Mouse (Mus musculus) forebrain, embryonic 12.5 days (tissue): ENCODE data around the gene Gm10318. TPM values are rescaled to one million over a fixed set of nuclear protein-coding genes. Genes with fewer than 3 reads are reported as not detected.

Source experiments
- ATAC-seq: fragments of 200-750 bp; cut with Nextera tagmentation; 2 replicates; pipeline ENCODE4 v1.8.0; 2017; ENCODE audit warnings: moderate TSS enrichment; ENCODE audit not compliant: low FRiP score
- H3K27ac ChIP-seq: fragments of 300-500 bp; sonication (generic); 2 replicates; pipeline ENCODE4 v1.5.1; 2016; ENCODE audit warnings: mild to moderate bottlenecking
- H3K27me3 ChIP-seq: fragments of 300-500 bp; sonication (generic); 2 replicates; pipeline ENCODE4 v1.6.1; 2016; ENCODE audit warnings: mild to moderate bottlenecking
- H3K36me3 ChIP-seq: fragments of 300-500 bp; sonication (generic); replicated peaks from 2 replicates; pipeline ENCODE4 v1.6.1; 2016; ENCODE audit warnings: mild to moderate bottlenecking
- H3K4me1 ChIP-seq: fragments of 300-500 bp; sonication (generic); 2 replicates; pipeline ENCODE4 v1.6.1; 2016
- H3K4me2 ChIP-seq: fragments of 300-500 bp; sonication (generic); 2 replicates; pipeline ENCODE4 v1.6.1; 2016; ENCODE audit warnings: mild to moderate bottlenecking, moderate library complexity
- H3K4me3 ChIP-seq: fragments of 300-500 bp; sonication (generic); replicated peaks from 2 replicates; pipeline ENCODE4 v1.5.1; 2016; ENCODE audit warnings: mild to moderate bottlenecking
- H3K9ac ChIP-seq: fragments of 300-500 bp; sonication (generic); 2 replicates; pipeline ENCODE4 v1.6.1; 2016; ENCODE audit warnings: mild to moderate bottlenecking
- H3K9me3 ChIP-seq: fragments of 300-500 bp; sonication (generic); 2 replicates; pipeline ENCODE4 v1.6.1; 2016
- WGBS: fragments of 180-500 bp; shearing (Covaris S2); methylation state at CpG from one replicate; pipeline ENCODE4 v1.1.7; 2016; 5-methylcytosine and 5-hydroxymethylcytosine counted together
- polyA plus RNA-seq: library from polyadenylated mRNA; unstranded; fragments of >200 nt; fragmentation: Nextera tagmentation; extraction: Ambion mirVana; gene quantifications from 2 replicates; pipeline ENCODE4 v1.2.1, GENCODE M21; 2016

The Gm10318 gene
- polyA plus RNA-seq, 1 experiment from 2014 or later: not detected

DNA sequence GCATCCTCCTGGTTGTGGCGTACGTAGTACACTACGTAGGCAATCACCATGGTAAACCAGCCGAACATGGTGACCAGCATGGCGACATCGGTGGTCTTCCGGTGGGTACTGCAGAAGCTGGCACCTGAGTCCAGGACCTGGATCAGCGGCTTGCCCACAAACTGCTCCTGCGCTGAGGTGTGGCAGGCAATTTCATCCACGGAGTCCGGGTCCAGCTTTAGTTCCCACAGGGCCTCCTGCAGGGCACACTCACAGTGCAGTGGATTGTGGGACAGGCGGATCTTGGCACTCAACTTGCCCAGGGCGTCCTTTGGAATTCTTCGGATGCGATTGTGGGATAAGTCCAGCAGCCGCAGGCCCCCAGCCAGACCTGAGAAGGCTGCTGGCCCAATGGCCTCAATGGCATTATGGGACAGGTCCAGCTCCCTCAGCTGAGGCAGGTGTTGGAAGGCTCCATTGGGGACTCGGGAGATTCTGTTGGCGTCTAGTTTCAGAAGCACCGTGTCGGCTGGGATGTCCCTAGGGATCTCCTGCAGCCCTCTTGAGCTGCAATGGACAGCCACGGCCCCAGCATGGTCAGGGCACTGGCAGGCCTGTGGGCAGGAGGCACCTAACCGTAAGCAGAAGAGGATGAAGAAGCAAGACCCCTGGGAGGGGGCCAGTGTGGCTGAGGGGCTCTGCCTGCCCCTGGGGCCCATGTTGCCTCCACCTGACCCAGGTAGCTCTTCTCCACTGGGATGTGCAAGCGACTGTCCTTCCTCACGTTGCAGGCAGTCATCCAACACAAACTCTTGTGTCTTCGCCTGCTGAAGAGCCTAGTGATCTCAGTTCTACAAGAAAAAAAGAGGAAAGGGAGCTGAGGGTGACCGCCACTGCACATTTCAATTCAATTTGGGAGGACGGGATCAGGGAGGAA lies 48.5 kb downstream of the Gm10318 start:
- peak overlapping the region; percentile 61; the same call in 1 of the 2 replicates for H3K4me3 ChIP-seq
- ATAC-seq: no peak
- 88% methylated on average over 27 of the region's 27 CpGs for WGBS
- H3K9ac ChIP-seq: no peak overlapping the region
- peaks cover 16% of the 10 kb centered on the region; the same call in 1 of the 2 replicates for H3K27me3 ChIP-seq
- H3K27ac ChIP-seq: no peak overlapping the region
- H3K9me3 ChIP-seq: 0 out of 2 replicates have a peak, but pooled peaks cover 4% of the 10 kb centered on the region
- H3K4me2 ChIP-seq: peak overlapping the region; percentile 90
- H3K4me1 ChIP-seq: peaks cover 15% of the 10 kb centered on the region
- no peaks in the 10 kb centered on the region for H3K36me3 ChIP-seq

DNA sequence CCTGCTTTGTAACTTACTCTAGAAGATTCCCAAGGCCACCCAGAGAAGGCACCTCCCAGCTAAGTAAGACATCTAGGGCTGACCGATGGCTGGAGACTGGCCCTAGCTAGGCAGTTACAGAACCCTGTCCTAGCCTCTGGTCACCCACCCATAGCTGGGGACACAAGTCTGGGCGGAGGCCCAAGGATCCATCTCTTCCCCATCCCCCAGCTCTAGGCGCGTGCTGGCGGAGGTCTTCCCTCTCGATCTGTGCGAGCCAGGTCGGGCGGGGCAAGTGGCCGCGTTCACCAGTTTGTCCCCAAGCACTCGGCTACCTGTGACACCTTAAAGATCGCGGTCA lies 49.2 kb downstream of the Gm10318 start:
- peak overlapping the region; percentile 90 for H3K4me2 ChIP-seq
- H3K4me3 ChIP-seq: peak overlapping the region; percentile 61
- 2% methylated on average over 14 of the region's 14 CpGs for WGBS
- H3K27ac ChIP-seq: no peak overlapping the region
- peak overlapping the region; percentile 65; the same call in 1 of the 2 replicates for H3K9ac ChIP-seq
- no peaks in the 10 kb centered on the region for H3K36me3 ChIP-seq
- H3K9me3 ChIP-seq: 0 out of 2 replicates have a peak, but pooled peaks cover 4% of the 10 kb centered on the region
- H3K27me3 ChIP-seq: peaks cover 16% of the 10 kb centered on the region; the same call in 1 of the 2 replicates
- ATAC-seq: peak; percentile 55
- peaks cover 15% of the 10 kb centered on the region for H3K4me1 ChIP-seq

DNA sequence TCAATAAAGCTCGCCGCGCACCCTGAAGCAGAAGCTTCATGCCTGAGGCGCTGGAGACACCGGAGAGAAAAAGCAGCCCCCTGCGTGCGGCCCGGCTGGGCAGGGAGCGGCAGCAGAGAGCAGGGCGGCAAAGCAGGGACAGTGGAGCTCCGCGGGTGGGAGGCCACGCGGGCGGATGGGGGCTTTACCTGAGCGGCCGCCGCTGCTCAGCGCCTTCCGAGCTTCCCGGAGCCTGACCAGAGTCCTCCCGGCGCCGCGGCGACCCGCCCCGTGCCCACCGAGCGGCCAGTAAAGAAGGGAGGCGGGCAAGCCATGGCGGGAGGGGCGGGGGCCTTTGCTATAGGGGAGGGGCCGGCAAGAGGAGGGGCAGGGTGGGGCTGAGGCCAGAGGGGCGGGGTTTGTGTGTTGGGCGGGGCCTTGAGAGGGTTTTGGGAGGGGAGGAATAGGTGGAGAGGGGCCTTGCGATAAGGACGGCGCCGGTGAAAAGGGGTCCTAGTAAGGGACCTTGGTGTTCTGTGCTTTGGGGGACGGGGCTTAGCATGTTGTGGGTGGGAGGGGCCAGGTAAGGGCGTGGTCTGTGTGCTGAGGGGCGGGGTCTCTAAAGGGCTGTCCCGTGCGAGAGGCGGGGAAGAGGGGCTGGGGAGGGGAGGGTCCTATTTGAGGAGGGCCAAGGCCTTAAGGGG lies 49.7 kb downstream of the Gm10318 start, which contains the start of gene Lrrc3:
Lrrc3 (minus strand) TSS at position 326 of the 683 bp plus-strand sequence.
- H3K27me3 ChIP-seq: peaks cover 16% of the 10 kb centered on the region; the same call in 1 of the 2 replicates
- 0 out of 2 replicates have a peak, but pooled peaks cover 4% of the 10 kb centered on the region for H3K9me3 ChIP-seq
- H3K27ac ChIP-seq: 0 out of 2 replicates have a peak within 1 kb of the TSS, but pooled peaks have one; percentile 13
- peak within 1 kb of the TSS; percentile 90 for H3K4me2 ChIP-seq
- H3K4me1 ChIP-seq: peaks cover 15% of the 10 kb centered on the region
- H3K9ac ChIP-seq: peak within 1 kb of the TSS; percentile 65
- ATAC-seq: peak; percentile 82
- 0% methylated on average over 44 of the region's 46 CpGs for WGBS
- peak within 1 kb of the TSS; percentile 61 for H3K4me3 ChIP-seq
- H3K36me3 ChIP-seq: no peaks in the 10 kb centered on the region

DNA sequence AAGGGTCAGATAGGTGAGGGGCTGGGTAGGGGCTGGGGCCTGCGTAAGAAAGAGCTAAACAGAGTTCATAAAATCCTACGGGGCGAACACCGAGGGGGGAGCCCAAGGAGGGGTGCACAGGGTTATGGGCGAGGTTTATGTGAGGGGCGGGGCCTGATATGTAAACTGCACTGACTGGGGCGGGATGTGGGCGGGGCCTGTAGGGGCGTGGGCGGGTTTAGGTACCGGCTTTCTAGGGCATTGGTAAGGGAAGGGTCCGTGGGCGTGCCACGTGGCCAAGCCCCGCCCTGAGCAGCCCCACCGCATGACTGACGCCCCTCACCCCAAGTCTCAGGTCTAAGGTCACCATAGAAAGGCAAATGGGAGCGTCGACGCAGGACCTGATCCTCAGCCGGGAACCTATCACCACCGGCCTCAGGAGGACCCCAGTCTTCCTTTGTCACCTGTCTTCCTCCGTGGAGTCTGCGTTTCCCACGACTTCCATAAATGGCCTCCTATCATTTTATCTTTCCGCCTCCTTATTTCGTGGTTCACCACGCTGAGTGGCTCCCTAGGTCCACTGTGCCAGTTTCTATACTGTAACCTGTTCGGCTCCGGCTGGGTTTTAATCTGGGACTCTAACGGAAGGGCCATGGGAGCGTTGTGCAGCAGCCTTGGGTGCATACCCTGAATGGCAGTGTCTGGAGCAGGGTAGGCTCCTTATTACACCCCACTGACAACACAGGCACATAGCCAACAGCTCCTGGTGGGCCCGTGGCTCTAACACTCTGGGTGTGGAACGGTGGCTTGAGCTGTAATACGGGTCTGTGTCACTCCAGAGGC lies 50.4 kb downstream of the Gm10318 start:
- ATAC-seq: peak; percentile 87
- Histone ChIP-seq H3K9me3 (0 out of 2 replicates have a peak, but pooled peaks cover 4% of the 10 kb centered on the region), H3K4me1 (peaks cover 15% of the 10 kb centered on the region), H3K27me3 (peaks cover 16% of the 10 kb centered on the region; the same call in 1 of the 2 replicates), H3K4me3 (peak overlapping the region; percentile 61), H3K27ac (no peak overlapping the region), H3K36me3 (no peaks in the 10 kb centered on the region), H3K9ac (peak overlapping the region; percentile 65), H3K4me2 (peak overlapping the region; percentile 90)
- 8% methylated on average over 32 of the region's 35 CpGs for WGBS

Other genes with a start within 250 kb of the Gm10318 start
- 322 and 326 TPM in 2 replicates for gene Sumo3, start 246.8 kb upstream of the Gm10318 start, polyA plus RNA-seq
- 15.7 and 23.4 TPM in 2 replicates for gene Gm49325, start 246.7 kb upstream of the Gm10318 start, polyA plus RNA-seq
- gene Ube2g2, start 230.6 kb upstream of the Gm10318 start, polyA plus RNA-seq: 87.0 and 92.7 TPM in 2 replicates
- 0.46 and 0.92 TPM in 2 replicates for gene Tspear, start 166.3 kb upstream of the Gm10318 start, polyA plus RNA-seq
- gene Gm19402, start 162.1 kb upstream of the Gm10318 start, polyA plus RNA-seq: not detected in 2 replicates
- gene Gm9508, start 155.6 kb upstream of the Gm10318 start, polyA plus RNA-seq: not detected in 2 replicates
- not detected in 2 replicates for gene Gm10272, start 146.2 kb upstream of the Gm10318 start, polyA plus RNA-seq
- gene Gm10024, start 141.4 kb upstream of the Gm10318 start, polyA plus RNA-seq: not detected in 2 replicates
- not detected in 2 replicates for gene Gm10142, start 137.1 kb upstream of the Gm10318 start, polyA plus RNA-seq
- not detected in 2 replicates for gene Krtap12-1, start 132.3 kb upstream of the Gm10318 start, polyA plus RNA-seq
- gene Gm10100, start 126.4 kb upstream of the Gm10318 start, polyA plus RNA-seq: not detected in 2 replicates
- not detected in 2 replicates for gene Gm18596, start 110.2 kb upstream of the Gm10318 start, polyA plus RNA-seq
- not detected in 2 replicates for gene Gm9736, start 101.5 kb upstream of the Gm10318 start, polyA plus RNA-seq
- not detected in 2 replicates for gene Gm3233, start 93.2 kb upstream of the Gm10318 start, polyA plus RNA-seq
- not detected in 2 replicates for gene Gm3238, start 81.5 kb upstream of the Gm10318 start, polyA plus RNA-seq
- not detected in 2 replicates for gene Gm7138, start 75.9 kb upstream of the Gm10318 start, polyA plus RNA-seq
- gene Gm3250, start 70.3 kb upstream of the Gm10318 start, polyA plus RNA-seq: not detected in 2 replicates
- gene Gm7137, start 64.7 kb upstream of the Gm10318 start, polyA plus RNA-seq: not detected in 2 replicates
- gene Gm9639, start 57.8 kb upstream of the Gm10318 start, polyA plus RNA-seq: not detected in 2 replicates
- not detected in 2 replicates for gene Gm19668, start 53.7 kb upstream of the Gm10318 start, polyA plus RNA-seq
- not detected in 2 replicates for gene Gm9507, start 41.0 kb upstream of the Gm10318 start, polyA plus RNA-seq
- gene Gm2696, start 38.2 kb upstream of the Gm10318 start, polyA plus RNA-seq: not detected in 2 replicates
- gene Krtap10-4, start 25.8 kb upstream of the Gm10318 start, polyA plus RNA-seq: not detected in 2 replicates
- gene Krtap10-10, start 16.9 kb upstream of the Gm10318 start, polyA plus RNA-seq: not detected in 2 replicates
- not detected in 2 replicates for gene Gm36176, start 6.1 kb upstream of the Gm10318 start, polyA plus RNA-seq
- gene Gm3285, start 9.1 kb downstream of the Gm10318 start, polyA plus RNA-seq: not detected in 2 replicates
- 4.4 and 4.7 TPM in 2 replicates for gene Lrrc3, start 49.7 kb downstream of the Gm10318 start, polyA plus RNA-seq
- gene Trpm2, start 117.7 kb downstream of the Gm10318 start, polyA plus RNA-seq: 0.62 and 1.1 TPM in 2 replicates
- gene 1810043G02Rik, start 125.7 kb downstream of the Gm10318 start, polyA plus RNA-seq: 28.1 and 32.2 TPM in 2 replicates
- 134 and 135 TPM in 2 replicates for gene Pfkl, start 157.2 kb downstream of the Gm10318 start, polyA plus RNA-seq
- gene Dnmt3l, start 189.1 kb downstream of the Gm10318 start, polyA plus RNA-seq: not detected in 2 replicates
- gene Aire, start 190.8 kb downstream of the Gm10318 start, polyA plus RNA-seq: 0.11 and 0.19 TPM in 2 replicates
- 1.3 and 1.4 TPM in 2 replicates for gene Icosl, start 216.4 kb downstream of the Gm10318 start, polyA plus RNA-seq